Mouse (Mus musculus): ENCODE data around the gene Cacna2d2. TPM values are rescaled to one million over a fixed set of nuclear protein-coding genes. Genes with fewer than 3 reads are reported as not detected.

The Cacna2d2 gene
- polyA plus RNA-seq, 2 experiments, result 0.29 to 9.3 TPM

- no peak; the same call in 1 of the 2 replicates for ATAC-seq (ENCODE audit: low FRiP score, low read depth)
- Histone ChIP-seq H3K9me3 (ENCODE audit: control insufficient read depth, low read length) (no peaks in the 10 kb centered on the region), H3K9ac (ENCODE audit: low read depth, low read length, severe bottlenecking) (0 out of 2 replicates have a peak overlapping the region, but pooled peaks have one; percentile 16), H3K4me3 (replicated peaks; ENCODE audit: low read length) (no peak overlapping the region), H3K27ac (replicated peaks; ENCODE audit: low read depth, low read length) (no peak overlapping the region), H3K4me2 (replicated peaks; ENCODE audit: low read depth, low read length, severe bottlenecking) (no peak overlapping the region), H3K36me3 (ENCODE audit: control insufficient read depth, insufficient read depth, low read length) (no peaks in the 10 kb centered on the region), H3K27me3 (ENCODE audit: control insufficient read depth, insufficient read depth, low read length) (0 out of 2 replicates have a peak, but pooled peaks cover 9% of the 10 kb centered on the region), H3K4me1 (ENCODE audit: control insufficient read depth, insufficient read depth, low read length) (no peaks in the 10 kb centered on the region)
- 38% methylated on average over 11 of the region's 11 CpGs for WGBS
- no peak for DNase-seq (ENCODE audit: low spot score)
- TF ChIP-seq POLR2A (IDR thresholded peaks at IDR 0.05; ENCODE audit: borderline replicate concordance, extremely low read depth, insufficient read depth, insufficient read length), result no peak
Observed at GRCm38 (mm10) chr9:107451891-107452521, 52.6 kb downstream of the Cacna2d2 start.

DNA sequence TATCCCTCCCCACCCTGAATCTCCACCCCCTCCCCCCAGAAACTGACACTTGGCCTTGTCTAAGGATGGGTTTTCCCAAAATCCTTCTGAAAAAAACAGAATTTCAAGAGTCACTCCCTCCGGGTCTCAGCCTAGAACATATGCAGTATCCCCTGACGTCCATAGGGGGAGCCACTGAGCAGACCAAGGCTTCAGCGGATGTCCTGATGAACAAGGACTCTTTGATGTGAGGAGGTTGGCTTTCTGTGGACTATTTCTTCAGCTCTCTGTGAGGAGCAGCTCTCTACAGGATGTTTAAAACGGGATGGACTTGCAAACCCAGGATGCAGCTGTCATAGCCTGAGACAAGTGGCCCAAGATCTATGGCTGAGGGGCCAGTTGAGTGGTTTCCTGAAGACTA lies 53.1 kb downstream of the Cacna2d2 start:
- Histone ChIP-seq H3K27me3 (ENCODE audit: control insufficient read depth, insufficient read depth, low read length) (0 out of 2 replicates have a peak, but pooled peaks cover 9% of the 10 kb centered on the region), H3K4me3 (replicated peaks; ENCODE audit: low read length) (no peak overlapping the region), H3K9ac (ENCODE audit: low read depth, low read length, severe bottlenecking) (no peak overlapping the region), H3K4me2 (replicated peaks; ENCODE audit: low read depth, low read length, severe bottlenecking) (no peak overlapping the region), H3K4me1 (ENCODE audit: control insufficient read depth, insufficient read depth, low read length) (no peaks in the 10 kb centered on the region), H3K9me3 (ENCODE audit: control insufficient read depth, low read length) (no peaks in the 10 kb centered on the region), H3K36me3 (ENCODE audit: control insufficient read depth, insufficient read depth, low read length) (no peaks in the 10 kb centered on the region), H3K27ac (replicated peaks; ENCODE audit: low read depth, low read length) (no peak overlapping the region)
- ATAC-seq (ENCODE audit: low FRiP score, low read depth) (no peak), DNase-seq (ENCODE audit: low spot score) (no peak)
- no peak for TF ChIP-seq POLR2A (IDR thresholded peaks at IDR 0.05; ENCODE audit: borderline replicate concordance, extremely low read depth, insufficient read depth, insufficient read length)
- 22% methylated on average over 4 of the region's 4 CpGs for WGBS

DNA sequence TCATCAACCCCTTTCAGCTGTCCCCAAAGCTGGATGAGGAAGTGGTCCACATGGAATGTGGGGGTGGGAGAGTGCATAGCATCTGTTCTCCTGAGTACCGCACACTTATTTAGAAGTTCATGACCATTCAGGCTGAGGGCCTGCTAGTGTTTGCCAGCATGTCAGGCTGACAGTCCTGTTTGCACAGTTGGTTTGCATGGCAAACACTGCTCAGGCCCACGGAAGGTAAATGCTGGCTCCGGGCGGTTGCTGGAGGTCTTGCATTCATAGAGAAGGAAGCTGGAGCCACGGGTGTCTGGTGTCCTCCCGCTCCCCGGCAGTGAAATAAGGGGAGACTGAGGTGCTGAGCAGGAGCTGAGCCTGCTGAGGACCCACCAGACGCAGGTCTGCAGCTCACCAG lies 53.7 kb downstream of the Cacna2d2 start:
- Histone ChIP-seq H3K9me3 (ENCODE audit: control insufficient read depth, low read length) (no peaks in the 10 kb centered on the region), H3K27me3 (ENCODE audit: control insufficient read depth, insufficient read depth, low read length) (0 out of 2 replicates have a peak, but pooled peaks cover 9% of the 10 kb centered on the region), H3K4me3 (replicated peaks; ENCODE audit: low read length) (no peak overlapping the region), H3K4me2 (replicated peaks; ENCODE audit: low read depth, low read length, severe bottlenecking) (no peak overlapping the region), H3K27ac (replicated peaks; ENCODE audit: low read depth, low read length) (no peak overlapping the region), H3K9ac (ENCODE audit: low read depth, low read length, severe bottlenecking) (no peak overlapping the region), H3K4me1 (ENCODE audit: control insufficient read depth, insufficient read depth, low read length) (no peaks in the 10 kb centered on the region), H3K36me3 (ENCODE audit: control insufficient read depth, insufficient read depth, low read length) (no peaks in the 10 kb centered on the region)
- no peak for ATAC-seq (ENCODE audit: low FRiP score, low read depth)
- no peak for TF ChIP-seq POLR2A (IDR thresholded peaks at IDR 0.05; ENCODE audit: borderline replicate concordance, extremely low read depth, insufficient read depth, insufficient read length)
- no peak for DNase-seq (ENCODE audit: low spot score)
- WGBS, result 83% methylated on average over 8 of the region's 8 CpGs

DNA sequence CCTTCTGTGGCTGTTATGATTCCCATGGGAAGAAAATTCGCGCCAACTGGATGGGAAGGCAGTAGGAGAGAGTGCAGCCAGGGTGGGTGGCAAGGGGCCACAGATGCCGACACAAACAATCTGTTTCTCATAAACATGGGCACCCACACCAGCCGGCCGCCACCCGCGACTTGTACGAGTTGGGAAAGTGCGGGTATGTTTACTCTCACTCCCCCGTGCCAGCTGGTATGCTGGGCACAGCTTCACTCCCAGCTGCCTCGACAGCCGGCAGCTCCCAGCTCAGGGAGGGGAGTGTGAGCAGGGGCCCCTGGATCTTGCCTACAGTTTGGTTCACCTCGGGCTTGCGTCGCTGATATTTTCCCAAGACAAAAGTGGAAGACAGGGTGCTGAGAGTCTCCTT lies 57.3 kb downstream of the Cacna2d2 start:
- no peak overlapping the region for H3K9ac ChIP-seq (ENCODE audit: low read depth, low read length, severe bottlenecking)
- 72% methylated on average over 15 of the region's 15 CpGs for WGBS
- H3K27ac ChIP-seq (replicated peaks; ENCODE audit: low read depth, low read length), result no peak overlapping the region
- DNase-seq (ENCODE audit: low spot score) (no peak), ATAC-seq (ENCODE audit: low FRiP score, low read depth) (no peak)
- no peak for TF ChIP-seq POLR2A (IDR thresholded peaks at IDR 0.05; ENCODE audit: borderline replicate concordance, extremely low read depth, insufficient read depth, insufficient read length)
- 0 out of 2 replicates have a peak, but pooled peaks cover 3% of the 10 kb centered on the region for H3K27me3 ChIP-seq (ENCODE audit: control insufficient read depth, insufficient read depth, low read length)
- no peaks in the 10 kb centered on the region for H3K4me1 ChIP-seq (ENCODE audit: control insufficient read depth, insufficient read depth, low read length)
- H3K36me3 ChIP-seq (ENCODE audit: control insufficient read depth, insufficient read depth, low read length), result no peaks in the 10 kb centered on the region
- no peaks in the 10 kb centered on the region for H3K9me3 ChIP-seq (ENCODE audit: control insufficient read depth, low read length)
- H3K4me3 ChIP-seq (replicated peaks; ENCODE audit: low read length), result no peak overlapping the region
- no peak overlapping the region for H3K4me2 ChIP-seq (replicated peaks; ENCODE audit: low read depth, low read length, severe bottlenecking)

GRCm38 (mm10) chr9:107462907-107463306 lies 63.5 kb downstream of the Cacna2d2 start:
- no peaks in the 10 kb centered on the region for H3K4me1 ChIP-seq (ENCODE audit: control insufficient read depth, insufficient read depth, low read length)
- 62% methylated on average over 5 of the region's 5 CpGs for WGBS
- no peak overlapping the region for H3K9ac ChIP-seq (ENCODE audit: low read depth, low read length, severe bottlenecking)
- TF ChIP-seq POLR2A (IDR thresholded peaks at IDR 0.05; ENCODE audit: borderline replicate concordance, extremely low read depth, insufficient read depth, insufficient read length), result no peak
- no peak overlapping the region for H3K27ac ChIP-seq (replicated peaks; ENCODE audit: low read depth, low read length)
- no peaks in the 10 kb centered on the region for H3K9me3 ChIP-seq (ENCODE audit: control insufficient read depth, low read length)
- no peak overlapping the region for H3K4me3 ChIP-seq (replicated peaks; ENCODE audit: low read length)
- H3K36me3 ChIP-seq (ENCODE audit: control insufficient read depth, insufficient read depth, low read length), result no peaks in the 10 kb centered on the region
- no peak overlapping the region for H3K4me2 ChIP-seq (replicated peaks; ENCODE audit: low read depth, low read length, severe bottlenecking)
- ATAC-seq (ENCODE audit: low FRiP score, low read depth) (no peak), DNase-seq (ENCODE audit: low spot score) (no peak)
- peaks cover 16% of the 10 kb centered on the region; the same call in 1 of the 2 replicates for H3K27me3 ChIP-seq (ENCODE audit: control insufficient read depth, insufficient read depth, low read length)

Measured in limb, embryonic 14.5 days (tissue).